Mouse (Mus musculus) limb, embryonic 15.5 days (tissue): ENCODE data around the gene Psmd11. TPM values are rescaled to one million over a fixed set of nuclear protein-coding genes. Genes with fewer than 3 reads are reported as not detected.
"Not testable (repeated sequence)": the region's sequence is repeated elsewhere in the genome, so short reads cannot be mapped to it uniquely, and the experiment has no call there.

Experiments used
- ATAC-seq: fragments of 200-750 bp; cut with Nextera tagmentation; 2 replicates; pipeline ENCODE4 v1.8.0; 2017; ENCODE audit warnings: low read depth, moderate TSS enrichment; ENCODE audit not compliant: insufficient number of reproducible peaks, low FRiP score, low TSS enrichment
- H3K27ac ChIP-seq: fragments of 300-500 bp; sonication (generic); 2 replicates; pipeline ENCODE4 v1.5.1; 2015; ENCODE audit warnings: moderate library complexity, mild to moderate bottlenecking, inconsistent platforms
- H3K27me3 ChIP-seq: fragments of 300-500 bp; sonication (generic); 2 replicates; pipeline ENCODE4 v1.6.1; 2015; ENCODE audit warnings: inconsistent platforms
- H3K36me3 ChIP-seq: fragments of 300-500 bp; sonication (generic); 2 replicates; pipeline ENCODE4 v1.6.1; 2015; ENCODE audit warnings: inconsistent platforms
- H3K4me1 ChIP-seq: fragments of 300-500 bp; sonication (generic); 2 replicates; pipeline ENCODE4 v1.6.1; 2015; ENCODE audit warnings: inconsistent platforms
- H3K4me2 ChIP-seq: fragments of 300-500 bp; sonication (generic); 2 replicates; pipeline ENCODE4 v1.6.1; 2015; ENCODE audit warnings: mild to moderate bottlenecking, inconsistent platforms
- H3K4me3 ChIP-seq: fragments of 300-500 bp; sonication (generic); 2 replicates; pipeline ENCODE4 v1.5.1; 2015; ENCODE audit warnings: mild to moderate bottlenecking, inconsistent platforms
- H3K9ac ChIP-seq: fragments of 300-500 bp; sonication (generic); 2 replicates; pipeline ENCODE4 v1.6.1; 2015; ENCODE audit warnings: inconsistent platforms
- H3K9me3 ChIP-seq: fragments of 300-500 bp; sonication (generic); 2 replicates; pipeline ENCODE4 v1.6.1; 2016; ENCODE audit warnings: inconsistent platforms
- WGBS: fragments of 180-500 bp; shearing (Covaris S2); methylation state at CpG from one replicate; pipeline ENCODE4 v1.1.7; 2015; 5-methylcytosine and 5-hydroxymethylcytosine counted together
- polyA plus RNA-seq: library from polyadenylated mRNA; unstranded; fragments of >200 nt; fragmentation: Nextera tagmentation; extraction: Ambion mirVana; gene quantifications from 2 replicates; pipeline ENCODE4 v1.2.1, GENCODE M21; 2015

Gene Psmd11
- polyA plus RNA-seq: 292 and 301 TPM in 2 replicates

GRCm38 (mm10) chr11:80428381-80429008 lies at the start of gene Psmd11:
TSS of gene Psmd11 (plus strand) at chr11:80428615.
- Histone ChIP-seq H3K4me1 (peaks cover 4% of the 10 kb centered on the region), H3K27ac (peak within 1 kb of the TSS; percentile 91), H3K4me2 (peak within 1 kb of the TSS; percentile 69), H3K36me3 (peaks cover 16% of the 10 kb centered on the region), H3K9ac (peak within 1 kb of the TSS; percentile 96), H3K9me3 (no peaks in the 10 kb centered on the region), H3K4me3 (peak within 1 kb of the TSS; percentile 97), H3K27me3 (no peaks in the 10 kb centered on the region)
- WGBS: under 1% methylated on average over 58 of the region's 58 CpGs
- peak; percentile 98 for ATAC-seq

- H3K4me2 ChIP-seq, H3K4me3 ChIP-seq, H3K27ac ChIP-seq, ATAC-seq, H3K9me3 ChIP-seq, H3K9ac ChIP-seq, H3K27me3 ChIP-seq: not testable (repeated sequence)
- WGBS: 94% methylated on average over 7 of the region's 7 CpGs
- Histone ChIP-seq H3K4me1 (0 out of 2 replicates have a peak, but pooled peaks cover 14% of the 10 kb centered on the region), H3K36me3 (peaks cover 10% of the 10 kb centered on the region)
These were observed 49.2 kb upstream of the Psmd11 start for GRCm38 (mm10) chr11:80379184-80379583.

- Histone ChIP-seq H3K9me3 (no peaks in the 10 kb centered on the region), H3K27me3 (no peaks in the 10 kb centered on the region), H3K36me3 (peaks cover 11% of the 10 kb centered on the region), H3K9ac (0 out of 2 replicates have a peak overlapping the region, but pooled peaks have one; percentile 11), H3K27ac (peak overlapping the region; percentile 93), H3K4me2 (peak overlapping the region; percentile 48), H3K4me1 (peaks cover 27% of the 10 kb centered on the region; the same call in 1 of the 2 replicates), H3K4me3 (peak overlapping the region; percentile 85)
- no peak for ATAC-seq
- 6% methylated on average over 12 of the region's 12 CpGs for WGBS
These were observed 45.8 kb upstream of the Psmd11 start for GRCm38 (mm10) chr11:80382626-80383018.

GRCm38 (mm10) chr11:80383019-80383625 lies 45.3 kb upstream of the Psmd11 start, which contains the start of gene Zfp207:
TSS of gene Zfp207 (plus strand) at chr11:80383279.
- H3K27ac ChIP-seq: peak within 1 kb of the TSS; percentile 93
- H3K27me3 ChIP-seq: no peaks in the 10 kb centered on the region
- WGBS: under 1% methylated on average over 33 of the region's 33 CpGs
- H3K36me3 ChIP-seq: peaks cover 16% of the 10 kb centered on the region
- peak within 1 kb of the TSS; percentile 85 for H3K4me3 ChIP-seq
- peak; percentile 95 for ATAC-seq
- peak within 1 kb of the TSS; percentile 69 for H3K4me2 ChIP-seq
- peak within 1 kb of the TSS; percentile 97 for H3K9ac ChIP-seq
- H3K9me3 ChIP-seq: no peaks in the 10 kb centered on the region
- H3K4me1 ChIP-seq: peaks cover 27% of the 10 kb centered on the region; the same call in 1 of the 2 replicates

GRCm38 (mm10) chr11:80383626-80384046 lies 44.8 kb upstream of the Psmd11 start:
- no peak overlapping the region for H3K4me2 ChIP-seq
- WGBS: under 1% methylated on average over 20 of the region's 20 CpGs

GRCm38 (mm10) chr11:80384461-80384860 lies 44.0 kb upstream of the Psmd11 start:
- Histone ChIP-seq H3K4me3 (peak overlapping the region; percentile 85), H3K4me2 (peak overlapping the region; percentile 69)
- ATAC-seq: no peak

More at GRCm38 (mm10) chr11:80383626-80384046, 44.8 kb upstream of the Psmd11 start:
- no peak for ATAC-seq
- Histone ChIP-seq H3K27me3 (no peaks in the 10 kb centered on the region), H3K36me3 (peaks cover 21% of the 10 kb centered on the region), H3K27ac (peak overlapping the region; percentile 93), H3K9me3 (no peaks in the 10 kb centered on the region), H3K4me1 (peaks cover 27% of the 10 kb centered on the region; the same call in 1 of the 2 replicates), H3K9ac (peak overlapping the region; percentile 97), H3K4me3 (peak overlapping the region; percentile 85)

GRCm38 (mm10) chr11:80385055-80385454 lies 43.4 kb upstream of the Psmd11 start:
- peaks cover 27% of the 10 kb centered on the region; the same call in 1 of the 2 replicates for H3K4me1 ChIP-seq
- no peak overlapping the region for H3K27ac ChIP-seq
- no peaks in the 10 kb centered on the region for H3K9me3 ChIP-seq
- H3K27me3 ChIP-seq: no peaks in the 10 kb centered on the region
- ATAC-seq: no peak
- peaks cover 32% of the 10 kb centered on the region for H3K36me3 ChIP-seq
- H3K9ac ChIP-seq: peak overlapping the region; percentile 8; the same call in 1 of the 2 replicates
- H3K4me3 ChIP-seq: peak overlapping the region; percentile 85
- peak overlapping the region; percentile 69 for H3K4me2 ChIP-seq
- 48% methylated on average over 4 of the region's 4 CpGs for WGBS

More at GRCm38 (mm10) chr11:80384461-80384860, 44.0 kb upstream of the Psmd11 start:
- Histone ChIP-seq H3K4me1 (peaks cover 27% of the 10 kb centered on the region; the same call in 1 of the 2 replicates), H3K27ac (no peak overlapping the region), H3K9me3 (no peaks in the 10 kb centered on the region), H3K9ac (peak overlapping the region; percentile 8), H3K27me3 (no peaks in the 10 kb centered on the region), H3K36me3 (peaks cover 27% of the 10 kb centered on the region)

GRCm38 (mm10) chr11:80386790-80387189 lies 41.6 kb upstream of the Psmd11 start:
- Histone ChIP-seq H3K4me2 (no peak overlapping the region), H3K9ac (no peak overlapping the region), H3K4me1 (peaks cover 27% of the 10 kb centered on the region; the same call in 1 of the 2 replicates), H3K27me3 (no peaks in the 10 kb centered on the region), H3K9me3 (no peaks in the 10 kb centered on the region), H3K36me3 (peaks cover 39% of the 10 kb centered on the region), H3K27ac (no peak overlapping the region), H3K4me3 (no peak overlapping the region)
- no peak for ATAC-seq
- WGBS: 78% methylated on average over 2 of the region's 2 CpGs

- Histone ChIP-seq H3K36me3 (peaks cover 47% of the 10 kb centered on the region), H3K27me3 (no peaks in the 10 kb centered on the region), H3K4me3 (no peak overlapping the region), H3K4me2 (no peak overlapping the region), H3K4me1 (peaks cover 15% of the 10 kb centered on the region; the same call in 1 of the 2 replicates), H3K9ac (no peak overlapping the region), H3K27ac (no peak overlapping the region), H3K9me3 (no peaks in the 10 kb centered on the region)
- 94% methylated on average over 1 of the region's 1 CpGs for WGBS
- ATAC-seq: no peak
These were observed 38.5 kb upstream of the Psmd11 start for GRCm38 (mm10) chr11:80389885-80390284.

- no peak overlapping the region for H3K4me3 ChIP-seq
- no peak overlapping the region for H3K4me2 ChIP-seq
- H3K27ac ChIP-seq: no peak overlapping the region
- H3K36me3 ChIP-seq: peaks cover 58% of the 10 kb centered on the region
- H3K4me1 ChIP-seq: no peaks in the 10 kb centered on the region
- no peak for ATAC-seq
- H3K9ac ChIP-seq: no peak overlapping the region
- H3K27me3 ChIP-seq: no peaks in the 10 kb centered on the region
- 85% methylated on average over 2 of the region's 2 CpGs for WGBS
- H3K9me3 ChIP-seq: no peaks in the 10 kb centered on the region
These were observed 36.9 kb upstream of the Psmd11 start for GRCm38 (mm10) chr11:80391407-80392120.

GRCm38 (mm10) chr11:80395930-80396329 lies 32.5 kb upstream of the Psmd11 start:
- no peak for ATAC-seq
- Histone ChIP-seq H3K27me3 (no peaks in the 10 kb centered on the region), H3K36me3 (peaks cover 54% of the 10 kb centered on the region), H3K9ac (no peak overlapping the region), H3K4me2 (no peak overlapping the region), H3K4me3 (no peak overlapping the region), H3K27ac (no peak overlapping the region), H3K9me3 (no peaks in the 10 kb centered on the region), H3K4me1 (no peaks in the 10 kb centered on the region)
- 84% methylated on average over 3 of the region's 3 CpGs for WGBS
